ENCODE assay signal across 23 mouse cellular contexts in genomic region chr7:114004171-114004570, GRCm38 (mm10).
DNase-seq lines count a peak whose midpoint lies in the region; ATAC-seq and TF ChIP-seq lines count a peak whose summit lies in the region.
"Had no signal": no experiment of that assay in that cellular context is flagged by ENCODE, and none has a peak within 500 bp of the region (broad histone marks: within the 10 kb centered on the region; RNA-seq: fewer than 3 reads in every experiment).

No protein-coding gene starts in this region.

- H3K36me3 ChIP-seq in midbrain, embryonic 10.5 days, result no peaks in the 10 kb centered on the region
- H3K36me3 ChIP-seq in midbrain, postnatal 0 days (ENCODE audit: insufficient read depth, low read length), result no peaks in the 10 kb centered on the region
- no peaks in the 10 kb centered on the region for H3K36me3 ChIP-seq in forebrain, embryonic 16.5 days (ENCODE audit: control insufficient read depth, insufficient read depth)
- no peaks in the 10 kb centered on the region for H3K36me3 ChIP-seq in midbrain, embryonic 15.5 days (replicated peaks)
- H3K36me3 ChIP-seq: heart, embryonic 15.5 days; limb, embryonic 12.5 days; liver, embryonic 13.5 days; lung, embryonic 15.5 days; stomach, embryonic 15.5 days had no signal

- WGBS in midbrain, embryonic 10.5 days, result 13% methylated on average over 5 of the region's 5 CpGs
- WGBS in midbrain, postnatal 0 days, result 12% methylated on average over 5 of the region's 5 CpGs
- WGBS in forebrain, embryonic 16.5 days, result 6% methylated on average over 5 of the region's 5 CpGs
- WGBS in midbrain, embryonic 15.5 days, result 9% methylated on average over 5 of the region's 5 CpGs

- no peak overlapping the region for H3K9ac ChIP-seq in midbrain, postnatal 0 days (replicated peaks; ENCODE audit: low read length, poor library complexity, severe bottlenecking)
- no peak overlapping the region for H3K9ac ChIP-seq in forebrain, embryonic 16.5 days (replicated peaks; ENCODE audit: low read depth, low read length)
- H3K9ac ChIP-seq in midbrain, embryonic 15.5 days, result no peak overlapping the region
- H3K9ac ChIP-seq: heart, embryonic 15.5 days; limb, embryonic 12.5 days; liver, embryonic 13.5 days; lung, embryonic 15.5 days; stomach, embryonic 15.5 days had no signal

- no peak for ATAC-seq in midbrain, postnatal 0 days (ENCODE audit: low FRiP score)
- no peak for ATAC-seq in forebrain, embryonic 16.5 days
- ATAC-seq in midbrain, embryonic 15.5 days (replicated peaks), result no peak
- ATAC-seq: CD4-positive, CD25-positive, alpha-beta regulatory T cell, adult 4 months had no signal

- peak overlapping the region; percentile 52; the same call in 1 of the 2 replicates for H3K27ac ChIP-seq in midbrain, embryonic 10.5 days (replicated peaks)
- H3K27ac ChIP-seq in midbrain, postnatal 0 days (ENCODE audit: low read depth, low read length), result no peak overlapping the region
- no peak overlapping the region for H3K27ac ChIP-seq in forebrain, embryonic 16.5 days (ENCODE audit: low read length)
- no peak overlapping the region for H3K27ac ChIP-seq in midbrain, embryonic 15.5 days
- H3K27ac ChIP-seq: heart, embryonic 15.5 days; limb, embryonic 12.5 days; liver, embryonic 13.5 days; lung, embryonic 15.5 days; stomach, embryonic 15.5 days had no signal

- H3K9me3 ChIP-seq in midbrain, embryonic 10.5 days (replicated peaks), result no peaks in the 10 kb centered on the region
- H3K9me3 ChIP-seq in midbrain, postnatal 0 days (ENCODE audit: low read length), result no peaks in the 10 kb centered on the region
- H3K9me3 ChIP-seq in forebrain, embryonic 16.5 days (ENCODE audit: control insufficient read depth, low read length), result no peaks in the 10 kb centered on the region
- H3K9me3 ChIP-seq in midbrain, embryonic 15.5 days, result no peaks in the 10 kb centered on the region
- H3K9me3 ChIP-seq: heart, embryonic 15.5 days; limb, embryonic 12.5 days; liver, embryonic 13.5 days; lung, embryonic 15.5 days; stomach, embryonic 15.5 days had no signal

- H3K27me3 ChIP-seq in midbrain, embryonic 10.5 days (ENCODE audit: low read depth, poor library complexity, severe bottlenecking), result peaks cover 10% of the 10 kb centered on the region; the same call in 1 of the 2 replicates
- H3K27me3 ChIP-seq in midbrain, postnatal 0 days (ENCODE audit: insufficient read depth, low read length), result no peaks in the 10 kb centered on the region
- H3K27me3 ChIP-seq in forebrain, embryonic 16.5 days (replicated peaks; ENCODE audit: control insufficient read depth, insufficient read depth, low read length), result no peaks in the 10 kb centered on the region
- no peaks in the 10 kb centered on the region for H3K27me3 ChIP-seq in midbrain, embryonic 15.5 days (replicated peaks)
- H3K27me3 ChIP-seq: heart, embryonic 15.5 days; lung, embryonic 15.5 days; stomach, embryonic 15.5 days had no signal

- peaks cover 40% of the 10 kb centered on the region for H3K4me1 ChIP-seq in midbrain, embryonic 10.5 days
- no peaks in the 10 kb centered on the region for H3K4me1 ChIP-seq in midbrain, postnatal 0 days (ENCODE audit: insufficient read depth, low read length)
- peaks cover 10% of the 10 kb centered on the region for H3K4me1 ChIP-seq in forebrain, embryonic 16.5 days (replicated peaks; ENCODE audit: control insufficient read depth, insufficient read depth, low read length)
- peaks cover 16% of the 10 kb centered on the region for H3K4me1 ChIP-seq in midbrain, embryonic 15.5 days
- H3K4me1 ChIP-seq: limb, embryonic 12.5 days; liver, embryonic 13.5 days; lung, embryonic 15.5 days; stomach, embryonic 15.5 days had no signal

- DNase-seq in embryo, embryonic 10.5 days (ENCODE audit: low spot score), result peak; percentile 33
- DNase-seq in embryo, embryonic 10 days (ENCODE audit: low spot score), result no peak
- DNase-seq in midbrain, embryonic 10.5 days (ENCODE audit: low spot score), result no peak
- DNase-seq in midbrain, postnatal 0 days (ENCODE audit: low spot score), result no peak
- DNase-seq in adrenal gland, adult 18-20 months (ENCODE audit: low spot score in 2 of 2), result no peak
- DNase-seq in natural killer cell, adult 2 months (ENCODE audit: low spot score in 2 of 2), result no peak
- DNase-seq: adrenal gland, postnatal 36 days; cerebellum, adult 9-11 months; heart, adult 18-20 months; kidney, adult 11 months; kidney, postnatal 25 days; layer of hippocampus, adult 9-11 months; liver, embryonic 13.5 days; right cerebral cortex, adult 18-20 months; spleen, adult 18-20 months; thymus, adult 2 months had no signal

- peak overlapping the region; percentile 32 for H3K4me3 ChIP-seq in midbrain, embryonic 10.5 days
- H3K4me3 ChIP-seq in midbrain, postnatal 0 days (ENCODE audit: low read depth, low read length), result no peak overlapping the region
- H3K4me3 ChIP-seq in forebrain, embryonic 16.5 days (replicated peaks; ENCODE audit: low read length), result no peak overlapping the region
- H3K4me3 ChIP-seq in midbrain, embryonic 15.5 days, result no peak overlapping the region
- H3K4me3 ChIP-seq: heart, embryonic 15.5 days; limb, embryonic 12.5 days; liver, embryonic 13.5 days; lung, embryonic 15.5 days; stomach, embryonic 15.5 days had no signal

- no peak for TF ChIP-seq CTCF in midbrain, postnatal 0 days (IDR thresholded peaks at IDR 0.05)

- no peak overlapping the region for H3K4me2 ChIP-seq in midbrain, postnatal 0 days (ENCODE audit: low read depth, low read length, poor library complexity, severe bottlenecking)
- peak overlapping the region; percentile 30 for H3K4me2 ChIP-seq in forebrain, embryonic 16.5 days (ENCODE audit: low read length)
- H3K4me2 ChIP-seq in midbrain, embryonic 15.5 days, result peak overlapping the region; percentile 21; the same call in 1 of the 2 replicates
- H3K4me2 ChIP-seq: heart, embryonic 15.5 days; limb, embryonic 12.5 days; liver, embryonic 13.5 days; lung, embryonic 15.5 days; stomach, embryonic 15.5 days had no signal
